Mouse (Mus musculus): ENCODE data around the gene Rtl8b.

DNA sequence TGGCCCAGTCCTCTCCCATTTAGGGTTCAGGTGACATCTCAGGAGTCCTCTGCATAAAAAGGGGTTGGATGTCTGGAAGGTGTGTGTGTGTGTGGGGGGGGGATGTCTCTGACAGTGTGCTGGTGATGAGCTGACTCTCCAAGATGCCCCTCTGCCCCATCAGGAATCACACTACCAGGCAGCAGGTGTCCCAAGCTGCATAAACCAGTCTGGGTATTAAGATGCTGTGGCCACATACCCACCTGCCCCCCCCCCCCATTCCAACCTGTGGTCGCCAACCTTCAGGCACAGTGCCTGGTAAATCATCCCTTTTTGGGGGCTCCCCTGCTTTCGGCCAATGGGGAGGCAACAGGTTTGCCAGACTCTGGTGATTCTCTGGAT, 45.7 kb upstream of the Rtl8b start:
- TF ChIP-seq CTCF (IDR thresholded peaks at IDR 0.05; ENCODE audit: low read depth) (no peak), EP300 (IDR thresholded peaks at IDR 0.05; ENCODE audit: low read depth) (no peak)
